Mouse (Mus musculus) lung, adult 18-20 months (tissue): ENCODE measurements around the gene Trim71.

Source experiments
- DNase-seq, 2 experiments: peaks; one replicate each; pipeline ENCODE4 v3.0.0; 2022; ENCODE audit warnings: mixed read lengths in 2 of 2

Gene Trim71

GRCm38 (mm10) chr9:114556276-114556855, 7.8 kb downstream of the Trim71 start:
- DNase-seq: no peak

DNA sequence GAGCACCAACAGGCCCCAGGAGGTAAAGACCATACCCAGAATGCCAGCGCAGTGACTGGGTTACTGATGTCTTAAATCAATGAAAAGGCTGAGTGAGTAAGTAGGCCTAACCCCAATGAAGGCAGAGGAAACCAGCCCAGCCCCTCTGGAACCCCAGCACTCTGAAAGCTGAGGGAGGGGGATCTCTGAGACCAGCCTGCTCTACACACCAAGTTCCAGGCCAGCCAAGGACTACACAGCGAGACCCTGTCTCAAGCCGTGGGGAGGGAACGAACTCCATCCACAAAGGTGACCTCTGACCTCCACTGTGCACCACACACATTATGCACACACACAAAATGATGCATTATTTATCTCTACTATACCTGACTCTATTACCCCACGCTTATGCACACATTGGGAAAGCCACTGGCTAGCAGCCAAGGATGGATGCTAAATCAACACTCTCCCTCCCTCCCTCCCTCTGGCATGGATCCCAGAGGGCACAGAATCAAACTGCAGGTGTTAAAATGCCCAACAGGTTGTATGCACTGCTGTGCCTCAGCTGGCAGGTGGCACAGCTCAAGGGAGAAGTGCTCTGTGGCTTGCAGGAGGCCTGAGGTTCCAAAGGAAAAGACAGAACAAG, 9.7 kb downstream of the Trim71 start:
- DNase-seq: peak; percentile 56 to 70

DNA sequence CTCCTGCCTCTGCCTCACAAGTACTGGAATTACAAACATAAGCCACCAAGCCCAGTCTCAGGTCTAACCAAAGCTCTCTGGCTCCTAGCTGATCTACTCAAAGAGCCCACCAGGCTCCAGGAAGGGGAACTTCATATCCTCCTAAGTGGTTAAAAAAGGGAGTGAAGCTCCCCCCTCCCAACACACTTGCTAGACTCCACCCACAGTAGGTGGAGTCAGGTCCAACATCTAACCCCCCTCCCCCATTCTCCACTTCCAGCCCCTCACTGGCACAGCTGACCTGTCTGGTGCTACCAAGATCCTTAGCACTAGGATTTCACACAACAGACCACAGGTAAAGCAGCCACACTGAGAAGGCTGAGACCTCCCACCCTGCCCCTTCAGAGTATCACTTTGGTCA, 10.3 kb downstream of the Trim71 start:
- DNase-seq: no peak

- DNase-seq: no peak
Observed at GRCm38 (mm10) chr9:114550033-114550432, 14.1 kb downstream of the Trim71 start.

GRCm38 (mm10) chr9:114549117-114549516, 15.1 kb downstream of the Trim71 start:
- no peak for DNase-seq

DNA sequence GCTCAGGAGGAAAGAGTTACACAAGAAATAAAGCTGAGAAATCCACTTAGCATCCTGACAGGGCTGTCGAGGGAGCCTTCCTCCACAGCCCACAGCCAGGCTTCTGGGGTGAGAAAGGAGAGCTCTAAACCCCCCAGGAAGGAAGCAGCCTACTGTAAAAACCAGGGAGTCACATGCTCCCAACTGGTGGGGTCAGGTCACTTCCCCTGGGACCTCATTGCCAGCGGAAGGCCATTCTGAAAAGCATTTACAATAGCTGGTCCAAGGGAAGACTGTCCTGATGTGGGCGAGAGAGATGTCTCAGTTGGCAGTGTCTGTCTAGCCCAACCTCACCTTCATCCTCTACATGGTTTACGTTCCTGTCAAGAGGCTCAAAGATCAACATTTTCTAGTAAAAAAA, 15.7 kb downstream of the Trim71 start:
- no peak for DNase-seq

DNA sequence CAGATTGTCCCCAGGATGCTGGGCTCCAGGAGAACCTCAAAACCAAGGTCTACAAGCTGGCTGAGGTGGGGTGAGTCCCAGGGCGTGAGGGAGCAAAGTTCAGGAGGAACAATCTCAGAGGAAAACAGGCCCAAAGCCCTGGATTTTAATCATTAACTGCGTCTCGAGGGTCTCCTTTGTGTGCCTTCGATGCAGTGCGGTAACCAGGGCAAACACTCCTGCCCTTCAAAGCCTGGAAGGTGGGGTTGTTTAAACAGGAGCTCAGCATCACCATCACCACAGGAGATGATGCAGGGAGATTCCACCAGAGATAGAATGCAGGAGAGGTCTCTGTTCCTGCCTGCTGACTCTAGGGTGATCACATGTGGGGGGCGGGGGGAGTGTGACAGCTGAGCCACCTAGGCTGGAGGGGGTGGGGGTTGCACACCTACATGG, 16.5 kb downstream of the Trim71 start:
- DNase-seq: no peak

- DNase-seq: no peak
Observed at GRCm38 (mm10) chr9:114546765-114547164, 17.4 kb downstream of the Trim71 start.

DNA sequence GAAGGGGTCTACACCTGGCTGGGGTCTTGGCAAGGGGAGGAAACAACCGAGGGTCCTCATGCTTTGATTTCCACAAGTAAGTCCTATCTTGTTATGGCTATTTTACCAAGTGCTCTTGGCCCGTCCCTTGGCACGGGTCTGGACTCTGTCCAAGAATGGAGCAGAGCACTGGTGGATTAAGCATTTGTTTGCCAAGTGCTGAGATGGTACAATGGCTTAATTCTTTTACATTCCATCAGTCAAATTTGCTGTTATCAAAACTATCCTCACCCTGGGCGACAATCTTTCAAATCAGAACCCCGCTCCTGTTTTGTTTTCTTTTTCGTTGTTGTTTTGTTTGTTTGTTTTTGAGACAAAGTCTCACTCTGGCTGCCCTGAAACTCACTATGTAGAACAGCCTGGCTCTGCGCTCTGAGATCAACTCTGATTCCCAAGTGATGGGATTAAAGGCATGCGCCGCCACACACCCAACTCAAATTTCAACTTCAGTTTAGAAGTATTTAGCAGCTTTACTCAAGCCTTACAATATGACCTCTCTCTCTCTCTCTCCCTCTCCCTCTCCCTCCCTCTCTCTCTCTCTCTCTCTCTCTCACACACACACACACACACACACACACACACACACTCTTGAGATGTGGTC, 19.3 kb downstream of the Trim71 start:
- DNase-seq: peak in 1 of 2 experiments; percentile 36

GRCm38 (mm10) chr9:114543882-114544753, 20.1 kb downstream of the Trim71 start:
- DNase-seq: no peak

- no peak for DNase-seq
Observed at GRCm38 (mm10) chr9:114541279-114541741, 22.9 kb downstream of the Trim71 start.

GRCm38 (mm10) chr9:114538996-114539563, 25.1 kb downstream of the Trim71 start:
- no peak for DNase-seq

DNA sequence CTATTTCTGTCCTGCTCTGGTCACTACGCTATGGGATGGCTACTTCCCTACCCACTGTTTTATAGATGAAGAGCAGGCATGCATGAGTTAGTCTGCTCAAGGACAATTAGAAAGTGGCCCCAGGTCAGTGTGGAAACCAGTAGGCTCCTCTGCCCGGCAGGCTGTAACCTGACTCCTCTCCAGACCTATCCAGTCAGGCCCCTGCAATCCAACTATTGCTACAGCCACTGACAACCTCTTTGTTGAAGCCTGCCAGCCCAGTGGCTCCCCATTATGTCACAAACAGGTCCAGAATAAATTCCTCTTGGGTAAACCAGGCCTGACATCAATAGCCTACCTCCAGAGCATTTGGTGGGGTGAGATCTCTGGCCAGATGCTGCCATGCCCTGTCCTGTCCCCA, 27.5 kb downstream of the Trim71 start:
- DNase-seq: peak in 1 of 2 experiments; percentile 15

GRCm38 (mm10) chr9:114534747-114535517, 29.2 kb downstream of the Trim71 start:
- no peak for DNase-seq

DNA sequence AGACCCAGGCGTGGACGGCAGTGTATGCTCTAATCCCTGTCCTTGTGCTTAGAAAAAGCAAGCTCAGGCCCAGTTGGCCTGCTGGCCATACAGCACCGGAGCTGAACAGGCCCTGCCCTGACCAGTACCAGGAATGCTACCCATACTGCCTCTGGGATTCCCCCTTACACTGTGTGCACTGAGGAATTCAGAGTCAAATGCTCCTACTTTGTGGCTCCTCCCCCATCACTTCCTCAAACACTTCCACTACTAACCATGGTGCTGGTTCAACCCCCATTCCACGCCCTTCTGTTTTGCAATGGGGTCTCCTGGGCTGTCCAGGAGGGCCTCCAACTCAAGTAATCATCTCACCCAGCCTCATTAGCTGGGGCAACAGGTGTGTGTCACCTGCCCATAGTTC, 30.3 kb downstream of the Trim71 start:
- DNase-seq: no peak

DNA sequence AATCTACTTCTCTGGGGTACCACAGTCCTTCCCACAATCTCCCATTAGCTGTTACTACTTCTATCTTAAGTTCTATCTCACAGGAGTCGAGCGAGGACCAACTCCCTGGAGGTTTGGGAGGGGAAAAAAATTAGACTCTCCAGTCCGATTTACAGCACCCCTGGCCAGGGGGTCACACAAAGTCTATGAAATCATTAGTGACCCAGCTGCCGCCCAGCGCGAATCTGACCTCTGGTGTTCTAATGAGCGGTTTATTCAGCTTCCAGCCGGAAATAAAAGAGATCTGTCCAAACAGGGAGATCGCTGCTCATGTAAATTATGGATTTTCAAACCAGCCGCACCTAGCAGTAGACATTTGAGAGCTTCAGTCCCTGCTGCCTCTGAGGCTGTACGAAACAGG, 32.9 kb downstream of the Trim71 start:
- no peak for DNase-seq

DNA sequence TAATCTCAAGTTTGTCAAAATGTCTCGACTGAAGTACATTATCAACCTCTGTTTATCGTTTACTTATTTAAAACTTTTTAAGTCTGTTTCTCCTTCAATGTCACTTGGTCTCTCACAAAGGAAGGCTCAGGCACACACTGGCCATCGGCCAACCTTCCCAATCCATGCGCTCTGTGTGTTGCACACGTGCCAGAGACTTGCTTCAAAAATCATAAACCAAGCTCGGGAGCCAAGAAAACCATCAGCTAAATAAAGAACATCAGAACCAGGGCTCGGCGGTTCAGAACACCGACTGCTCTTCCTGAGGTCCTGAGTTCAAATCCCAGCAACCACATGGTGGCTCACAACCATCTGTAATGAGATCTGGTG, 35.5 kb downstream of the Trim71 start:
- DNase-seq: no peak

GRCm38 (mm10) chr9:114527992-114528679, 36.0 kb downstream of the Trim71 start:
- DNase-seq: peak; percentile 46 to 56

DNA sequence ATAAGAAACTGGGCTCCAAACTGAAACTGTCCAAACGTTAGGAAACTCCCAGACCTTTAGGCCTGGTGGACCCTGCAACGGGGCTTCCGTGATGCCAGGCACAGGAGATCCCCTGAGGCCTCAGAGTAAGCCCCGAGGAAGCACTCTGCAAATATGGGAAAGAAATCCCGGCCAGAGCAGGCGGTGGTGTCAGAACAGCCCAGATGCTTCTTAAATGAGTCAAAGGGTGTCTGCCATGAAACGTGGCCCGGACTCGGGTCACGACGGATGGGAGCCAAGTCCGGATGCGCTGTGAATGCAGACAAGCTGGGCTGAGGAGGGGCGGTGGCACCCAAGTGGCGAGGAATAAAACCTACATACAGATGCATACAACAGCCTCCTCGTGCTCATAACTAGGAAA, 37.1 kb downstream of the Trim71 start:
- DNase-seq: peak; percentile 62 to 64

- no peak for DNase-seq
Observed at GRCm38 (mm10) chr9:114526581-114526980, 37.6 kb downstream of the Trim71 start.

- no peak for DNase-seq
Observed at GRCm38 (mm10) chr9:114525891-114526290, 38.3 kb downstream of the Trim71 start.
